In the genomic region with DNA sequence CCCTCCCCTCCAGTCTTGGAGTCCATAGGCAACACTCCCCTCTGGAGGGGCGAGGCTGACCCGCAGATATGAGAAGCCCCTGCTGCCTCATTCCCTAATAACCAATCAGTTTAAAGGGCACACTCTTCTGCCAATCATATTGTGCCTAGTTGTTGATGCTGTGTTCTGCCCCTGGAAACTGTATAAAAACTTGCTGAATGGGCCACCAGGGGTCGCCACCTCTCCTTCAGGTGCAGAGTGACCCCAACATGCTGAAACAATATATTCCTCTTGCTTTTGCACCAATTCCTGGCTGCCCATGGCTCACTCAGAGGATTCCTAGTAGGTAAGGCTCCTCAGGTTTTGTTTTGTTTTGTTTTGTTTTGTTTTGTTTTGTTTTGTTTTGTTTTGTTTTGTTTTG, we compare ENCODE assay signal across 10 mouse cellular contexts. TPM values are rescaled to one million over a fixed set of nuclear protein-coding genes. Genes with fewer than 3 reads are reported as not detected.
DNase-seq lines count a peak whose midpoint lies in the region; ATAC-seq and TF ChIP-seq lines count a peak whose summit lies in the region.
"Had no signal": no experiment of that assay in that cellular context is flagged by ENCODE, and none has a peak within 500 bp of the region (broad histone marks: within the 10 kb centered on the region; RNA-seq: fewer than 3 reads in every experiment).

No protein-coding gene starts in this region.

- no peaks in the 10 kb centered on the region for H3K36me3 ChIP-seq in liver, embryonic 12.5 days
- H3K36me3 ChIP-seq in MEL (ENCODE audit: control insufficient read depth in 1 of 2, insufficient read depth in 2 of 2, low read length in 2 of 2), result no peaks in the 10 kb centered on the region
- H3K36me3 ChIP-seq in limb, embryonic 11.5 days (ENCODE audit: control insufficient read depth, insufficient read depth, low read length), result no peaks in the 10 kb centered on the region
- H3K36me3 ChIP-seq: embryonic facial prominence, embryonic 13.5 days had no signal

- no peaks in the 10 kb centered on the region for H3K4me1 ChIP-seq in liver, embryonic 12.5 days
- no peaks in the 10 kb centered on the region for H3K4me1 ChIP-seq in MEL (ENCODE audit: control insufficient read depth in 1 of 2, insufficient read depth in 2 of 2, low read length in 2 of 2)
- no peaks in the 10 kb centered on the region for H3K4me1 ChIP-seq in limb, embryonic 11.5 days (ENCODE audit: control insufficient read depth, insufficient read depth, low read length)
- H3K4me1 ChIP-seq: embryonic facial prominence, embryonic 13.5 days had no signal

- TF ChIP-seq CTCF in MEL (IDR thresholded peaks at IDR 0.05 in 2 of 3, conservative IDR thresholded peaks at IDR 0.05 in 1 of 3; ENCODE audit: control insufficient read depth in 1 of 3, insufficient read depth in 1 of 3, low read depth in 2 of 3, low read length in 3 of 3, poor library complexity in 1 of 3, severe bottlenecking in 1 of 3), result peak; percentile 42 to 70 (median 56)

- no peak for ATAC-seq in liver, embryonic 12.5 days
- no peak for ATAC-seq in limb, embryonic 11.5 days (ENCODE audit: insufficient number of reproducible peaks, low FRiP score, low TSS enrichment, low read depth)
- ATAC-seq in erythroblast, adult 5-6 weeks (replicated peaks; ENCODE audit: low FRiP score, poor library complexity, severe bottlenecking), result no peak

- H3K4me3 ChIP-seq in liver, embryonic 12.5 days, result no peak overlapping the region
- no peak overlapping the region for H3K4me3 ChIP-seq in MEL (ENCODE audit: control insufficient read depth in 1 of 2, insufficient read depth in 1 of 2, low read depth in 2 of 2, low read length in 2 of 2)
- no peak overlapping the region for H3K4me3 ChIP-seq in limb, embryonic 11.5 days (ENCODE audit: low read depth, low read length)
- H3K4me3 ChIP-seq: embryonic facial prominence, embryonic 13.5 days had no signal

- H3K27me3 ChIP-seq in liver, embryonic 12.5 days (replicated peaks), result no peaks in the 10 kb centered on the region
- H3K27me3 ChIP-seq in MEL (ENCODE audit: control insufficient read depth in 1 of 2, insufficient read depth in 2 of 2, low read length in 2 of 2), result no peaks in the 10 kb centered on the region
- H3K27me3 ChIP-seq in limb, embryonic 11.5 days (ENCODE audit: control insufficient read depth, insufficient read depth, low read length), result no peaks in the 10 kb centered on the region
- H3K27me3 ChIP-seq: embryonic facial prominence, embryonic 13.5 days had no signal

- H3K4me2 ChIP-seq in liver, embryonic 12.5 days, result no peak overlapping the region
- H3K4me2 ChIP-seq in limb, embryonic 11.5 days (ENCODE audit: low read depth, severe bottlenecking), result no peak overlapping the region
- H3K4me2 ChIP-seq: embryonic facial prominence, embryonic 13.5 days had no signal

- TF ChIP-seq POLR2A in MEL (IDR thresholded peaks at IDR 0.05; ENCODE audit: control insufficient read depth in 1 of 2, insufficient read depth in 1 of 2, low read depth in 1 of 2, low read length in 2 of 2, poor library complexity in 1 of 2), result no peak

- no peaks in the 10 kb centered on the region for H3K9me3 ChIP-seq in liver, embryonic 12.5 days (replicated peaks)
- no peaks in the 10 kb centered on the region for H3K9me3 ChIP-seq in MEL (replicated peaks; ENCODE audit: insufficient read depth, low read length)
- no peaks in the 10 kb centered on the region for H3K9me3 ChIP-seq in limb, embryonic 11.5 days (ENCODE audit: control insufficient read depth, low read length)
- H3K9me3 ChIP-seq: embryonic facial prominence, embryonic 13.5 days had no signal

- DNase-seq in liver (peak; percentile 14), MEL (ENCODE audit: low read depth, low spot score) (peak; percentile 50)
- peak; percentile 50 for DNase-seq in adrenal gland, postnatal 14 days
- peak; percentile 36 for DNase-seq in limb, embryonic 11.5 days (ENCODE audit: low spot score)
- no peak for DNase-seq in left cerebral cortex, adult 8-10 months (ENCODE audit: low spot score in 2 of 2)

- no peak for TF ChIP-seq EP300 in MEL (IDR thresholded peaks at IDR 0.05; ENCODE audit: low read depth in 1 of 2, low read length in 2 of 2)

- peak; percentile 44 for TF ChIP-seq RAD21 in MEL (IDR thresholded peaks at IDR 0.05; ENCODE audit: low read depth, low read length)

- H3K27ac ChIP-seq in liver, embryonic 12.5 days, result no peak overlapping the region
- H3K27ac ChIP-seq in MEL (ENCODE audit: control insufficient read depth, low read depth, low read length), result no peak overlapping the region
- H3K27ac ChIP-seq in limb, embryonic 11.5 days (replicated peaks; ENCODE audit: low read depth, low read length), result no peak overlapping the region
- H3K27ac ChIP-seq: embryonic facial prominence, embryonic 13.5 days had no signal

- 23% methylated on average over 3 of the region's 3 CpGs for WGBS in liver, embryonic 12.5 days (ENCODE audit: insufficient replicate concordance)
- WGBS in limb, embryonic 11.5 days, result 54% methylated on average over 3 of the region's 3 CpGs

- no peaks in the 10 kb centered on the region for H3K79me2 ChIP-seq in MEL (ENCODE audit: control insufficient read depth, insufficient read depth, low read length, poor library complexity)

- no peak overlapping the region for H3K9ac ChIP-seq in liver, embryonic 12.5 days
- H3K9ac ChIP-seq in MEL (ENCODE audit: control insufficient read depth, low read depth, low read length, poor library complexity, severe bottlenecking), result no peak overlapping the region
- H3K9ac ChIP-seq in limb, embryonic 11.5 days (ENCODE audit: low read length), result no peak overlapping the region
- H3K9ac ChIP-seq: embryonic facial prominence, embryonic 13.5 days had no signal

TF ChIP-seq in MEL, 35 proteins besides CTCF, POLR2A, EP300 and RAD21 (continues in another document):
- TF ChIP-seq NRF1 (IDR thresholded peaks at IDR 0.05; ENCODE audit: insufficient read depth, low read depth, low read length, poor library complexity, severe bottlenecking), result no peak
- peak; percentile 34 for TF ChIP-seq ZC3H11A (IDR thresholded peaks at IDR 0.05; ENCODE audit: low read depth, low read length)
- TF ChIP-seq MAX (IDR thresholded peaks at IDR 0.05; ENCODE audit: low read length), result no peak
- no peak for TF ChIP-seq ZMIZ1 (IDR thresholded peaks at IDR 0.05; ENCODE audit: low read depth, low read length)
- no peak for TF ChIP-seq GATA1 (IDR thresholded peaks at IDR 0.05; ENCODE audit: low read depth, low read length)
- peak; percentile 55 for TF ChIP-seq SMC3 (IDR thresholded peaks at IDR 0.05; ENCODE audit: low read depth, low read length)

RNA-seq across cellular contexts. Expression of gene Olfr735, which starts 3.8 kb away (rescaled TPM):
- polyA plus RNA-seq in liver, embryonic 12.5 days (2016; fragmentation: Nextera tagmentation; extraction: Ambion mirVana), result not detected in 2 replicates
- not detected in 2 replicates for total RNA-seq in MEL (2012; rRNA removed)
- polyA plus RNA-seq in MEL (2012; ENCODE audit: insufficient read depth in 1 of 2, insufficient read length in 2 of 2, low read depth in 1 of 2, low replicate concordance in 2 of 2, missing spikeins in 1 of 2), result not detected
- not detected in 2 replicates for total RNA-seq in adrenal gland, postnatal 14 days (2021)
- polyA plus RNA-seq in limb, embryonic 11.5 days (2014; fragmentation: Nextera tagmentation; extraction: Ambion mirVana), result not detected in 2 replicates
- not detected in 2 replicates for total RNA-seq in erythroblast, adult 5-6 weeks (2015; ENCODE audit: low replicate concordance)
- not detected in 2 replicates for total RNA-seq in erythroblast, adult 5-6 weeks (2017; ENCODE audit: low replicate concordance)
- not detected for total RNA-seq in left cerebral cortex, adult 8-10 months (2022)
- total RNA-seq: layer of hippocampus, postnatal 25 days; neutrophil, adult 5-6 weeks had no signal
- polyA plus RNA-seq: embryonic facial prominence, embryonic 13.5 days had no signal

RNA-seq across cellular contexts. Expression of gene Tlr11, which starts 5.3 kb away (rescaled TPM):
- polyA plus RNA-seq in liver, embryonic 12.5 days (2016; fragmentation: Nextera tagmentation; extraction: Ambion mirVana), result not detected in 2 replicates
- total RNA-seq in MEL (2012; rRNA removed), result not detected in 2 replicates
- polyA plus RNA-seq in MEL (2012; ENCODE audit: insufficient read depth in 1 of 2, insufficient read length in 2 of 2, low read depth in 1 of 2, low replicate concordance in 2 of 2, missing spikeins in 1 of 2), result not detected
- total RNA-seq in adrenal gland, postnatal 14 days (2021), result 0.26 and 0.86 TPM in 2 replicates
- polyA plus RNA-seq in limb, embryonic 11.5 days (2014; fragmentation: Nextera tagmentation; extraction: Ambion mirVana), result not detected in 2 replicates
- 0.42 TPM in 1 of 2 replicates, not detected in the other for total RNA-seq in erythroblast, adult 5-6 weeks (2015; ENCODE audit: low replicate concordance)
- not detected in 2 replicates for total RNA-seq in erythroblast, adult 5-6 weeks (2017; ENCODE audit: low replicate concordance)
- not detected for total RNA-seq in left cerebral cortex, adult 8-10 months (2022)
- total RNA-seq: layer of hippocampus, postnatal 25 days had no signal

RNA-seq across cellular contexts. Expression of gene Olfr734, which starts 25.9 kb away (rescaled TPM):
- polyA plus RNA-seq in liver, embryonic 12.5 days (2016; fragmentation: Nextera tagmentation; extraction: Ambion mirVana), result not detected in 2 replicates
- not detected in 2 replicates for total RNA-seq in MEL (2012; rRNA removed)
- not detected for polyA plus RNA-seq in MEL (2012; ENCODE audit: insufficient read depth in 1 of 2, insufficient read length in 2 of 2, low read depth in 1 of 2, low replicate concordance in 2 of 2, missing spikeins in 1 of 2)
- not detected in 2 replicates for total RNA-seq in adrenal gland, postnatal 14 days (2021)
- not detected in 2 replicates for polyA plus RNA-seq in limb, embryonic 11.5 days (2014; fragmentation: Nextera tagmentation; extraction: Ambion mirVana)
- total RNA-seq in erythroblast, adult 5-6 weeks (2015; ENCODE audit: low replicate concordance), result not detected in 2 replicates
- total RNA-seq in erythroblast, adult 5-6 weeks (2017; ENCODE audit: low replicate concordance), result not detected in 2 replicates
- not detected for total RNA-seq in left cerebral cortex, adult 8-10 months (2022)
- total RNA-seq: layer of hippocampus, postnatal 25 days; neutrophil, adult 5-6 weeks had no signal
- polyA plus RNA-seq: embryonic facial prominence, embryonic 13.5 days had no signal

RNA-seq across cellular contexts. Expression of gene Olfr736, which starts 28.5 kb away (rescaled TPM):
- polyA plus RNA-seq in liver, embryonic 12.5 days (2016; fragmentation: Nextera tagmentation; extraction: Ambion mirVana), result not detected in 2 replicates
- total RNA-seq in MEL (2012; rRNA removed), result not detected in 2 replicates
- not detected for polyA plus RNA-seq in MEL (2012; ENCODE audit: insufficient read depth in 1 of 2, insufficient read length in 2 of 2, low read depth in 1 of 2, low replicate concordance in 2 of 2, missing spikeins in 1 of 2)
- total RNA-seq in adrenal gland, postnatal 14 days (2021), result not detected in 2 replicates
- polyA plus RNA-seq in limb, embryonic 11.5 days (2014; fragmentation: Nextera tagmentation; extraction: Ambion mirVana), result not detected in 2 replicates
- total RNA-seq in erythroblast, adult 5-6 weeks (2015; ENCODE audit: low replicate concordance), result not detected in 2 replicates
- not detected in 2 replicates for total RNA-seq in erythroblast, adult 5-6 weeks (2017; ENCODE audit: low replicate concordance)
- not detected for total RNA-seq in left cerebral cortex, adult 8-10 months (2022)
- total RNA-seq: layer of hippocampus, postnatal 25 days; neutrophil, adult 5-6 weeks had no signal

RNA-seq across cellular contexts. Expression of gene Olfr733, which starts 51.1 kb away (rescaled TPM):
- polyA plus RNA-seq in liver, embryonic 12.5 days (2016; fragmentation: Nextera tagmentation; extraction: Ambion mirVana), result not detected in 2 replicates
- not detected in 2 replicates for total RNA-seq in MEL (2012; rRNA removed)
- not detected for polyA plus RNA-seq in MEL (2012; ENCODE audit: insufficient read depth in 1 of 2, insufficient read length in 2 of 2, low read depth in 1 of 2, low replicate concordance in 2 of 2, missing spikeins in 1 of 2)
- not detected in 2 replicates for total RNA-seq in adrenal gland, postnatal 14 days (2021)
- polyA plus RNA-seq in limb, embryonic 11.5 days (2014; fragmentation: Nextera tagmentation; extraction: Ambion mirVana), result not detected in 2 replicates
- total RNA-seq in erythroblast, adult 5-6 weeks (2015; ENCODE audit: low replicate concordance), result not detected in 2 replicates
- total RNA-seq in erythroblast, adult 5-6 weeks (2017; ENCODE audit: low replicate concordance), result not detected in 2 replicates
- total RNA-seq in left cerebral cortex, adult 8-10 months (2022), result not detected
- total RNA-seq: layer of hippocampus, postnatal 25 days; neutrophil, adult 5-6 weeks had no signal
- polyA plus RNA-seq: embryonic facial prominence, embryonic 13.5 days had no signal

Comparison
In these comparisons a context has a peak if more than half of its experiments do, and no peak if none do; other contexts are left out.
1. DNase-seq: peak in liver (single experiment), MEL (single experiment), adrenal gland, postnatal 14 days (single experiment) and limb, embryonic 11.5 days (single experiment); none in left cerebral cortex, adult 8-10 months (0 of 2).